Mouse (Mus musculus) stomach, postnatal 0 days (tissue): ENCODE measurements around the gene Med22. TPM values are rescaled to one million over a fixed set of nuclear protein-coding genes. Genes with fewer than 3 reads are reported as not detected.

ENCODE experiments used
- ATAC-seq: fragments of 200-750 bp; cut with Nextera tagmentation; 2 replicates; pipeline ENCODE4 v1.8.0; 2017; ENCODE audit not compliant: low FRiP score, low TSS enrichment
- DNase-seq: peaks from one replicate; pipeline ENCODE4 v3.0.0-alpha.2; 2016; ENCODE audit warnings: low spot score
- H3K27ac ChIP-seq: fragments of 300-500 bp; sonication (generic); replicated peaks from 2 replicates; pipeline ENCODE4 v1.5.1; 2014; ENCODE audit warnings: mild to moderate bottlenecking, control low read depth
- H3K27me3 ChIP-seq: fragments of 300-500 bp; sonication (generic); 2 replicates; pipeline ENCODE4 v1.6.1; 2014; ENCODE audit warnings: low read length; ENCODE audit not compliant: control insufficient read depth, insufficient read depth
- H3K36me3 ChIP-seq: fragments of 300-500 bp; sonication (generic); 2 replicates; pipeline ENCODE4 v1.6.1; 2014; ENCODE audit warnings: low read length, mixed read lengths; ENCODE audit not compliant: control insufficient read depth, insufficient read depth
- H3K4me1 ChIP-seq: fragments of 300-500 bp; sonication (generic); replicated peaks from 2 replicates; pipeline ENCODE4 v1.6.1; 2014; ENCODE audit warnings: antibody characterized with exemption; ENCODE audit not compliant: control insufficient read depth, insufficient read depth
- H3K4me2 ChIP-seq: fragments of 300-500 bp; sonication (generic); replicated peaks from 2 replicates; pipeline ENCODE4 v1.6.1; 2014; ENCODE audit warnings: low read depth, mild to moderate bottlenecking, control low read depth, moderate library complexity
- H3K4me3 ChIP-seq: fragments of 300-500 bp; sonication (generic); 2 replicates; pipeline ENCODE4 v1.5.1; 2014; ENCODE audit warnings: low read depth, low read length, control low read depth
- H3K9ac ChIP-seq: fragments of 300-500 bp; sonication (generic); 2 replicates; pipeline ENCODE4 v1.6.1; 2014; ENCODE audit warnings: mild to moderate bottlenecking, low read length, control low read depth, mixed read lengths
- H3K9me3 ChIP-seq: fragments of 300-500 bp; sonication (generic); 2 replicates; pipeline ENCODE4 v1.6.1; 2016; ENCODE audit warnings: low read length; ENCODE audit not compliant: control insufficient read depth
- CTCF ChIP-seq: IDR thresholded peaks from 2 replicates; pipeline ENCODE4 v1.5.1; 2016; ENCODE audit warnings: antibody characterized with exemption, low read depth, mild to moderate bottlenecking, moderate library complexity
- EP300 ChIP-seq: optimal IDR thresholded peaks from 2 replicates; pipeline ENCODE3; 2016; ENCODE audit warnings: antibody characterized with exemption
- WGBS: fragments of 180-500 bp; shearing (Covaris S2); extraction: QIAGEN DNeasy Blood & Tissue Kit; methylation state at CpG from one replicate; pipeline ENCODE4 v1.1.7; 2014; 5-methylcytosine and 5-hydroxymethylcytosine counted together
- polyA plus RNA-seq: library from polyadenylated mRNA; unstranded; fragments of >200 nt; fragmentation: Nextera tagmentation; extraction: Ambion mirVana; gene quantifications from 2 replicates; pipeline ENCODE4 v1.2.1, GENCODE M21; 2015

The Med22 gene
- polyA plus RNA-seq, 1 experiment from 2014 or later = 22.5 TPM

DNA sequence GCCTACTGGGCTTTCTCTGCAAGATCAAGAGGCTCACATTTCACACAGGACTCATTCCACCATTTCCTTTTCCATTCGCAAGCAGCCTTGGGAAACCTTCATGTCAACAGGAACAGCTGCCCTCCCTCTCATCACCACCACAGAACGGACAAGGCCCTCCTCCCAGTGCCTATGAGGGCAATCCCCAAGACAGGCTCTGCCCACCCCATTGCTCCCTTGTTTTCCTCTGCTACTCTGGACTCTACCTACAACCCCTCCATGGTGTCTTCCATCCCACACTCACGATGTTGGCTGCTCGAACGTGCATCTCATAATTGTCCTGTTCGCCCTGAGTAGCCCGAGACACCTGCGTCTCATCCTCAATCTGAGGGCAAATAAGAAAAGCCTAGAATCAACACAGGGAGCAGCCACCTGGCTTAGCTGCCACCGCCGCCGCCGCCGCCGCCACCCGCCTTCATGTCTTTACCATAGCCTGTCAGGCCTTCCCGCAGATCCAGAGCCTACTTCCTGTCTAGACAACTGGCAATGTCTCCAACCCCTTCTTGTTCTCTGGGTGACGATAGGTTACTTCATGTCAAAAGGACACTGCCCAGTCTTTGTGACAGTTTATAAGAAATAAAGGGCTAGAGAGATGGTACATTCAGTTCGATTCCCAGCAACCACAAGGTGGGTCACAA lies 1.6 kb downstream of the Med22 start:
- H3K4me1 ChIP-seq = peaks cover 4% of the 10 kb centered on the region; the same call in 1 of the 2 replicates
- H3K27me3 ChIP-seq = no peaks in the 10 kb centered on the region
- ATAC-seq (no peak), DNase-seq (no peak)
- H3K36me3 ChIP-seq = peaks cover 22% of the 10 kb centered on the region
- peak overlapping the region; percentile 76; the same call in 1 of the 2 replicates for H3K4me3 ChIP-seq
- peak overlapping the region; percentile 48 for H3K9ac ChIP-seq
- peak overlapping the region; percentile 83 for H3K4me2 ChIP-seq
- 67% methylated on average over 18 of the region's 18 CpGs for WGBS
- TF ChIP-seq EP300 (no peak), CTCF (no peak)
- H3K27ac ChIP-seq = no peak overlapping the region
- no peaks in the 10 kb centered on the region for H3K9me3 ChIP-seq

DNA sequence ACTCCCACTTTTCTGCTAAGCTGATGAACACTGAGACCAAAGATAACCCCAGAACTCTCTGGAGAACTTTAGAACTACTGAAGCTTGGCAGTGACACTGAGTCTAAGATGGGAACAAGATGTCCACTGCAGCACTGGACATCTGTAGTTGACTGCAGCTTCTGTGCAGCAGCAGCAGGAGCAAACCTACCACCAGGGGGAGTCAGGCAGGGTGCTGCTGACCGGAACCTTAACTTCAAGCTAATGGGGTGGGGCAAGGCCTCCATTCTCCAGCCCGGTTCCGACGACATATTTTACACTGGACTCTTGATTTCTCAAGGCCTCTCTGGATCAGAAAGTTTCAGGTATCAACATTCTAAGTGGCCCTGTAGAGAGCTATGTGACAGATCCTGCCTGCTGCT lies 3.4 kb downstream of the Med22 start:
- peak; percentile 71 for DNase-seq
- Histone ChIP-seq H3K27ac (no peak overlapping the region), H3K27me3 (no peaks in the 10 kb centered on the region), H3K9me3 (no peaks in the 10 kb centered on the region), H3K4me1 (peaks cover 7% of the 10 kb centered on the region), H3K4me3 (no peak overlapping the region), H3K4me2 (no peak overlapping the region), H3K36me3 (peaks cover 12% of the 10 kb centered on the region), H3K9ac (no peak overlapping the region)
- 29% methylated on average over 4 of the region's 4 CpGs for WGBS
- TF ChIP-seq EP300 (no peak), CTCF (peak; percentile 88)
- no peak for ATAC-seq

DNA sequence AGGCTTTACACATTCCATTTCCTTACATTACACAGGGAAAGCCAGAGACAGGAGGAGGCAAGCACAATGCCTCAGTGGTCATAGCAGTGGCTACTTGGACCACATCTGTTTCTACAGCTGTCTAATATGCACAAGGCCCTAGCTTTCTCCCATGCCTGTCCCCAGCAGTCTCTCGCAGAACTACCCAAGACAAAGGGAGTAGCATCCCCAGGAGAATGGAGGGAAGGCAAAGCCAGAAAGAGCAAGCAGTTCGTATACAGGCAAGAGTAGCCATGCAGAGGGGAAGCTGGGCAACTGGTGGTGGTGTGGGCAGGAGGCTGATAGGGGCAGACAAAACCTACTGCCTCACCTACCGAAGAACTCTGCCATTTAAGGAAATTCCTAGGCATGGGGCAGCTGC lies 4.0 kb downstream of the Med22 start:
- H3K9me3 ChIP-seq = no peaks in the 10 kb centered on the region
- H3K4me3 ChIP-seq = no peak overlapping the region
- H3K27ac ChIP-seq = no peak overlapping the region
- H3K4me1 ChIP-seq = peaks cover 10% of the 10 kb centered on the region
- H3K4me2 ChIP-seq = no peak overlapping the region
- 90% methylated on average over 3 of the region's 3 CpGs for WGBS
- DNase-seq (no peak), ATAC-seq (no peak)
- H3K27me3 ChIP-seq = no peaks in the 10 kb centered on the region
- no peak for TF ChIP-seq EP300
- TF ChIP-seq CTCF = no peak
- no peak overlapping the region for H3K9ac ChIP-seq
- H3K36me3 ChIP-seq = peaks cover 12% of the 10 kb centered on the region

DNA sequence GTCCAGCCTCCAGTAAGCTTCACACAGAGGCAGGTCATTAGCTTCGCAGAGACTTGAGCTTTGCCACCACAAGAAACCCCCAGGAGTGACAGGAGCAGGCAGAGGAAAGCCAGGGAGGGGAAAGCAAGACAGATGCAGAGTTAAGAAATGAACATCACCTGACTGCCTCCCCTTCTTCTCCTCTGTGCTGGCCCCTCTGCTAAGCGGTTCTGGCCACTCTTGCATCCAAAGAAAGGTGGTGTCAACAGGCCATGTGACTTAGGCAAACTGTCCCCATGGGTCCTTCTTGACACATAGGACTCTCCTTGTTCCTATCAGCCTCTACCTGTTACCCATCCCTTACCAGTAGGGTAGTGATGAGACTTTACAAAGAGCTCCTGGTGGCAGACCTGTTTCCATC lies 4.5 kb downstream of the Med22 start:
- TF ChIP-seq CTCF (no peak), EP300 (no peak)

DNA sequence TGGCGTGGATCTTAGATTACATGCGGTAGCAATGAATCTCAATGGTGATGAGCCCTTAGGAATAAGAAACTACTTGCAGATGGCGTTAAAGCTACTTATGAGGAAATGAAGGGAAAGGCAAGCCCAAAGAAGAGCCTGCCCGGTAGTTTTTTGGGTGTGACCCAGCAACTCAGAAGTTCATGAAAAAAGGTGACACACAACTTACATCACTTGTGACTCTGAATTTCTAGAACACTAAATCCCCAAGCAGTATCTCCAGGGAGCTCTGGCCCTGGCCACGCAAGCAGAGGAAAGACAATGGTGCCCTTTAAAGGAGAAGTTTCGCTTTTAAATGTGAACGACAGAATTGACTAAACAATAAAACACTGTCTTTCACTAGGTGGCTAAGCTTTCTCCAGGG lies 7.2 kb downstream of the Med22 start:
- Histone ChIP-seq H3K4me3 (peak overlapping the region; percentile 60), H3K36me3 (peaks cover 22% of the 10 kb centered on the region), H3K4me2 (peak overlapping the region; percentile 75), H3K9ac (peak overlapping the region; percentile 70), H3K27me3 (no peaks in the 10 kb centered on the region), H3K4me1 (peaks cover 8% of the 10 kb centered on the region), H3K27ac (peak overlapping the region; percentile 88), H3K9me3 (no peaks in the 10 kb centered on the region)
- no peak for TF ChIP-seq EP300
- no peak for TF ChIP-seq CTCF
- DNase-seq (no peak), ATAC-seq (no peak)
- WGBS = 10% methylated on average over 7 of the region's 7 CpGs

More for the DNA sequence above, 4.5 kb downstream of the Med22 start:
- Histone ChIP-seq H3K4me2 (no peak overlapping the region), H3K36me3 (peaks cover 12% of the 10 kb centered on the region), H3K9me3 (no peaks in the 10 kb centered on the region), H3K4me1 (peaks cover 10% of the 10 kb centered on the region), H3K27ac (no peak overlapping the region), H3K4me3 (no peak overlapping the region), H3K9ac (no peak overlapping the region), H3K27me3 (no peaks in the 10 kb centered on the region)
- WGBS = 92% methylated on average over 2 of the region's 2 CpGs
- DNase-seq = no peak
- no peak for ATAC-seq

DNA sequence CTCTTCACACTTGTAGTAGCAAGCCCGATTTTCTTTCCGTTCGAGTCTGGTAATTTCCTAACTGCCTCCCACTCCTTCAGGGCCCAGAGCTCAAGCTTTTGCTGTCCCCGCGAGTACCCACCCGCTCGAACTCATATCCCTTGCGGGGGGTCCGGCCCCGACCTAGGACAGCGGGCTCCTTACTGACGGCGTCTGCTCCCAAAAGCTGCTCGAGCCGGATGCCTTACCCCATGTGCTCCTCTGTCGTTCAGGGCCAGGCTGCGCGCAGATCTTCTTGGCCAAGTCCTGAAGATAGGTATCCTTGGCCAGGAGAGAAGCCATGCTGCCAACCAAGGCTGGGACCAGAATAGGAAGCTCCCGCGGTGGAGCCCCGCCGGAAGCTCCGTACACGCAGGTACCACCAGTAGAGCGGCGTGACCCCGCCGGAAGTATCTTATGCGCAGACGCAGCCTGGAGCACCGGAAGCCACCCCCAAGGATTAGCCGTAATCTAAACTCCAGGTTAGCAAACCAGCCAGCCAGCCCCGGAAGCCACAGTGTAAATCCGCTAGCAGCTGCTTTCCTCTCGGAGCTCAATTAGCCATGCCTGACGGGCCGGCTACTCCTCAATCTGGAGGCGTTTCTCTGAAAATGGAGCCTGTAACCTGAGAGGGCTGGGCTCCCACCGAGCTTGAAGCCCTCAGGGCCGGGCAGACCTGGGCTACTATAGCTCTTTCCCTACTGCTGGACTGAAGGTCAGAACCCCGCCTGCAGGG lies 7.8 kb downstream of the Med22 start, which contains the start of gene Surf6:
Gene Surf6, minus strand, starts transcription at position 413 of the 754 bp plus-strand sequence.
- ATAC-seq = peak; percentile 95
- TF ChIP-seq CTCF (0 out of 2 replicates have a peak, but pooled peaks have one; percentile 14), EP300 (peak; percentile 51)

More for the DNA sequence above, 7.8 kb downstream of the Med22 start, which contains the start of gene Surf6:
- Histone ChIP-seq H3K4me2 (peak within 1 kb of the TSS; percentile 75), H3K27me3 (no peaks in the 10 kb centered on the region), H3K9me3 (no peaks in the 10 kb centered on the region), H3K36me3 (peaks cover 22% of the 10 kb centered on the region), H3K4me1 (peaks cover 8% of the 10 kb centered on the region; the same call in 1 of the 2 replicates), H3K9ac (peak within 1 kb of the TSS; percentile 79), H3K27ac (peak within 1 kb of the TSS; percentile 88), H3K4me3 (peak within 1 kb of the TSS; percentile 60)
- peak; percentile 96 for DNase-seq
- WGBS = under 1% methylated on average over 41 of the region's 41 CpGs
